Mouse (Mus musculus) heart, embryonic 15.5 days (tissue): ENCODE data around the gene Ppp4c. TPM values are rescaled to one million over a fixed set of nuclear protein-coding genes. Genes with fewer than 3 reads are reported as not detected.

Experiments used
- ATAC-seq: fragments of 200-750 bp; cut with Nextera tagmentation; replicated peaks from 2 replicates; pipeline ENCODE4 v1.8.0; 2017; ENCODE audit warnings: low read depth, moderate TSS enrichment; ENCODE audit not compliant: insufficient number of reproducible peaks, insufficient read depth, low FRiP score
- H3K27ac ChIP-seq: fragments of 300-500 bp; sonication (generic); 2 replicates; pipeline ENCODE4 v1.5.1; 2015; ENCODE audit warnings: mild to moderate bottlenecking, inconsistent platforms
- H3K27me3 ChIP-seq: fragments of 300-500 bp; sonication (generic); 2 replicates; pipeline ENCODE4 v1.6.1; 2015; ENCODE audit warnings: inconsistent platforms
- H3K36me3 ChIP-seq: fragments of 300-500 bp; sonication (generic); 2 replicates; pipeline ENCODE4 v1.6.1; 2015; ENCODE audit warnings: mild to moderate bottlenecking, inconsistent platforms
- H3K4me1 ChIP-seq: fragments of 300-500 bp; sonication (generic); replicated peaks from 2 replicates; pipeline ENCODE4 v1.6.1; 2015; ENCODE audit warnings: inconsistent platforms
- H3K4me2 ChIP-seq: fragments of 300-500 bp; sonication (generic); 2 replicates; pipeline ENCODE4 v1.6.1; 2015; ENCODE audit warnings: inconsistent platforms, mild to moderate bottlenecking, moderate library complexity
- H3K4me3 ChIP-seq: fragments of 300-500 bp; sonication (generic); 2 replicates; pipeline ENCODE4 v1.5.1; 2015; ENCODE audit warnings: mild to moderate bottlenecking, inconsistent platforms
- H3K9ac ChIP-seq: fragments of 300-500 bp; sonication (generic); 2 replicates; pipeline ENCODE4 v1.6.1; 2015; ENCODE audit warnings: mild to moderate bottlenecking, inconsistent platforms
- H3K9me3 ChIP-seq: fragments of 300-500 bp; sonication (generic); replicated peaks from 2 replicates; pipeline ENCODE4 v1.6.1; 2016; ENCODE audit warnings: inconsistent platforms
- WGBS: fragments of 180-500 bp; shearing (Covaris S2); methylation state at CpG from one replicate; pipeline ENCODE4 v1.1.7; 2015; ENCODE audit warnings: mixed read lengths; 5-methylcytosine and 5-hydroxymethylcytosine counted together
- polyA plus RNA-seq: library from polyadenylated mRNA; unstranded; fragments of >200 nt; fragmentation: Nextera tagmentation; extraction: Ambion mirVana; gene quantifications from 2 replicates; pipeline ENCODE4 v1.2.1, GENCODE M21; 2015

Gene Ppp4c
- polyA plus RNA-seq, 1 experiment from 2014 or later = 120 TPM

DNA sequence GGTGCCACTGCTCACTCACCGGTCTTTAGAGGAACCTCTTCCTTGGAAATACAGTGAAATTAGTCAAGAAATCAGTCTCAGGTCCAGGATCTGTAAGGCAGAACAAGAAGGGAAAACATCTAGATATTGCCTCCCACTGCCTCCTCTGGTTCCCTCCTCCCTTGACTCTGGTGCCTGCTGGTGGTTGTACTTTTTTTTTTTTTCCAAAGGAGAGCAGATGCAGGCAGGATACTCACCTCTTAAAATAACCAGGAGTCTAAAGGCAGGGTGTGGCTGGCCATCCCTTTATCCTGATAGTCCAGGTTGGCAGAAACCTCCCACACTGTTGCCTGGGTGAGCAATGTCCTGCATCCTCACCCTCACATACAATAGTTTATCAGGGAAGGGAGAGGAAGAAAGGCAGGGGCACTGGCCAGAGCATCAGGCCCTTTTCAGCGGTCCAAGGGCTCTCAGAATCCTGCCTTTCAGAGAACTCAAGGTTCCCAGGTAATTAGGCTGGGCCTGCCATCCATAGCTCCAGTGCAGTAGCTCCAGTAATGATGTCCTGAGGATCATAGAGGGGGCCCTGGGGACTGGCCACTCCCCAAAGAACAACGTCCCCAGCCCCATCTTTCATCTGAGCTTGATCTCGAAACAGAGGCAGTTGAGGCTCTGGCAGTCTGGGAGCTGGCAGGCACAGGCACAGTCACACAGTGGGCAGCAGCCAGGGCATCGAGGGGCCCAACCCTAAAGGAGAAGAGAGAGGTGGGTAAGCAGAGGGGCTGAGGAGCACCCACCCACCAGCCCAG, 8.2 kb upstream of the Ppp4c start:
- H3K4me1 ChIP-seq = peaks cover 39% of the 10 kb centered on the region
- H3K4me3 ChIP-seq = peak overlapping the region; percentile 88
- WGBS = 51% methylated on average over 5 of the region's 5 CpGs
- H3K27me3 ChIP-seq = no peaks in the 10 kb centered on the region
- no peak for ATAC-seq
- H3K27ac ChIP-seq = peak overlapping the region; percentile 100
- peak overlapping the region; percentile 83 for H3K4me2 ChIP-seq
- peaks cover 19% of the 10 kb centered on the region for H3K36me3 ChIP-seq
- peak overlapping the region; percentile 73 for H3K9ac ChIP-seq
- H3K9me3 ChIP-seq = no peaks in the 10 kb centered on the region

GRCm38 (mm10) chr7:126799468-126800268, 7.4 kb upstream of the Ppp4c start:
- Histone ChIP-seq H3K4me3 (peak overlapping the region; percentile 88), H3K27me3 (no peaks in the 10 kb centered on the region), H3K36me3 (peaks cover 25% of the 10 kb centered on the region), H3K27ac (peak overlapping the region; percentile 100), H3K9ac (peak overlapping the region; percentile 73), H3K4me1 (peaks cover 47% of the 10 kb centered on the region), H3K9me3 (no peaks in the 10 kb centered on the region), H3K4me2 (peak overlapping the region; percentile 83)
- peak; percentile 87 for ATAC-seq
- WGBS = 1% methylated on average over 38 of the region's 38 CpGs

- peak overlapping the region; percentile 88 for H3K4me3 ChIP-seq
- H3K36me3 ChIP-seq = peaks cover 27% of the 10 kb centered on the region
- peak overlapping the region; percentile 100 for H3K27ac ChIP-seq
- peaks cover 53% of the 10 kb centered on the region for H3K4me1 ChIP-seq
- H3K4me2 ChIP-seq = peak overlapping the region; percentile 83
- WGBS = under 1% methylated on average over 36 of the region's 36 CpGs
- H3K9ac ChIP-seq = peak overlapping the region; percentile 95
- no peaks in the 10 kb centered on the region for H3K9me3 ChIP-seq
- peak; percentile 95 for ATAC-seq
- H3K27me3 ChIP-seq = no peaks in the 10 kb centered on the region
These were observed 6.8 kb upstream of the Ppp4c start for GRCm38 (mm10) chr7:126799050-126799467.

DNA sequence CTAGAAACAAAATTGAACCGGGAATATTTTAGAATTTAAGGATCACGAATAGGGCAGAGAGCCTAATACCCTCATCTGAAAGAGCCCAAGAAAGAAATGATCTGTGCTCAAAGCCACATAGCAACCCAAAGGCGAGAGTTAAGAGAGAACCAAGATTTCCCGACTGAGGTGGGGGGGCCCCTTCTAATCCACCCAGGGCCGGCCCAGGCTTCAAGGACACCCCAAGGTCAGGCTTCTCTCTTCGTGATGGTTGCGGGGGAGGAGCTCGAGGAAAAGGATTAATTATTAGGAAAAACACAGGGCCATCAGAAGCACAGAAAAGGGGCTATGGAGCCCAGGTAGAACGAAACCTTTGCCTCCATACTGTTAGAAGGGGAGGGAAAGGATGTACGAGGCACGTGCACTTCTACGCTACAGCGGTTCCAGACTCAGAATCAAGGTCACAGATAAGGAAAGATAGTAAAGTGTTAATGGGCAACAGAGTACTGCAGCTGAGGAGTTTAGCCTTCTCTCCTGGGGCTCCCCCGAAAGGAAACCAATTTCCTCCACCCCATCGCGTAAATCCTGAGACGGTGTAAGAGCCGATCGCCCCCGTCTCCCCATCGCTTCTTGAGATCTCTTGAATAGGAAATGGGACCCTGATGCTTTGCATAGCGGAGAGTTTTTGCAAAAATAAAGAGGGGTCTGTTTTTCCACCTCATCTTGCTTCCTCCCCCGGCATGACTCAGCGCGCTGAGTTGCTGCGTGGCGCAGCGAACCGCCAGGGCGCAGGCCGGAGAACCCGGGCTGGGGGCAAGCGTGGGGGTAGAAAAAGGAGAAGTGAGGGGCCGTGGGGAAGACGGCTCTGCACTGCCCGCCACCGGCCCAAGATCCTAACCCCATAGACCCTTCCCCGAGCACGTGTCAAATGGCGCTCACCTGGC, 6.1 kb upstream of the Ppp4c start:
- no peaks in the 10 kb centered on the region for H3K27me3 ChIP-seq
- peak overlapping the region; percentile 83 for H3K4me2 ChIP-seq
- H3K4me3 ChIP-seq = peak overlapping the region; percentile 88
- H3K9ac ChIP-seq = peak overlapping the region; percentile 95
- H3K4me1 ChIP-seq = peaks cover 54% of the 10 kb centered on the region
- no peaks in the 10 kb centered on the region for H3K9me3 ChIP-seq
- WGBS = under 1% methylated on average over 40 of the region's 40 CpGs
- H3K36me3 ChIP-seq = peaks cover 27% of the 10 kb centered on the region
- H3K27ac ChIP-seq = peak overlapping the region; percentile 99
- no peak for ATAC-seq

GRCm38 (mm10) chr7:126797411-126798126, 5.3 kb upstream of the Ppp4c start, which contains the start of gene Fam57b:
Fam57b (plus strand) TSS chr7:126797668.
- Histone ChIP-seq H3K9me3 (no peaks in the 10 kb centered on the region), H3K4me2 (peak within 1 kb of the TSS; percentile 83), H3K9ac (peak within 1 kb of the TSS; percentile 95), H3K27ac (peak within 1 kb of the TSS; percentile 99), H3K4me1 (peaks cover 60% of the 10 kb centered on the region), H3K4me3 (peak within 1 kb of the TSS; percentile 88), H3K36me3 (peaks cover 27% of the 10 kb centered on the region), H3K27me3 (no peaks in the 10 kb centered on the region)
- ATAC-seq = no peak
- 7% methylated on average over 21 of the region's 21 CpGs for WGBS

- no peaks in the 10 kb centered on the region for H3K27me3 ChIP-seq
- H3K27ac ChIP-seq = 0 out of 2 replicates have a peak overlapping the region, but pooled peaks have one; percentile 2
- H3K9ac ChIP-seq = peak overlapping the region; percentile 95
- H3K4me3 ChIP-seq = peak overlapping the region; percentile 88
- H3K4me2 ChIP-seq = peak overlapping the region; percentile 83
- WGBS = 58% methylated on average over 8 of the region's 8 CpGs
- peaks cover 27% of the 10 kb centered on the region for H3K36me3 ChIP-seq
- ATAC-seq = no peak
- no peaks in the 10 kb centered on the region for H3K9me3 ChIP-seq
- H3K4me1 ChIP-seq = peaks cover 60% of the 10 kb centered on the region
These were observed 4.1 kb upstream of the Ppp4c start for GRCm38 (mm10) chr7:126796350-126796932.

DNA sequence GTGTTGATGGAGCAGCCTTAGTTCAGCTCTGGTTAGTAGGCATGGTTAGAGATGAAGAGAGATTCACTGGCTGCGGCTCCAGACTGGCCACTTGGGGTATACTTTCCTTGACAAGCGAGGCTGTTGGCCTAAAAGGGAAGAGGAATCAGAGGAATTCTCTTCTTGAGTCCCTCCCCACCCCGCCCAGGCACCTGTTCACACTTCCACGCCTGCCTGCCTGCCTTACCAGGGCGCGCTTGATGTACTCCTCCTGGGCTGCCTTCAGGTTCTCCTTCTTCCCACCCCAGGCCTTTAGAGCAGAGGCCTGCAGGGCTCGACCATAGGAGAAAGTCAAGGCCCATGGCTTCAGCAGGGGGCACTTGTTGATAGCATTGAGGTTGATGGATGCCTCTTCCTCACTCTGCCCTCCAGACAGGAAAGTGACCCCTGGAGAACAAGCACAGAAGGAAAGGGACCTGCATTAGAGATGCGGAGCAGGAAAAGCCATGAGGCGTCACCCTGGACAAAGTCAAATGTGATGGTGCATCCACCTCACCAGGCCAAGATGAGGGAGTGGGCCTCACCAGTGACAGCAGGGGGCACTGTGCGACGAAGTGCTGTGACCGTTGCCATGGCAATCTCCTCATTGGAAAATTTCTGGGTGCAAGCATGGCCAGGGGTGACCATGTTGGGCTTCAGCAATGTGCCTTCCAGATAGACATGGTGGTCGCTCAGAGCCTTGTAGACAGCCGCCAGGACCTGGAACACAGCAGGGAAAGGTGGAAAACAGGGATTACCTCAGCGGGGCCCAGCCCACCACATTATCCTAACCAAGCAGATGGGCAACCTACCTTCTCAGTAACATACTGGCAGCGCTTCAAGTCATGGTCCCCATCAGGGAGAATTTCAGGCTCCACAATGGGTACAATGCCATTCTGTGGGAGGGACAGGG, 3.4 kb upstream of the Ppp4c start:
- Histone ChIP-seq H3K9ac (peak overlapping the region; percentile 95; the same call in 1 of the 2 replicates), H3K27ac (0 out of 2 replicates have a peak overlapping the region, but pooled peaks have one; percentile 2), H3K27me3 (no peaks in the 10 kb centered on the region), H3K4me3 (peak overlapping the region; percentile 88), H3K4me2 (peak overlapping the region; percentile 83), H3K4me1 (peaks cover 62% of the 10 kb centered on the region), H3K9me3 (no peaks in the 10 kb centered on the region), H3K36me3 (peaks cover 27% of the 10 kb centered on the region)
- 74% methylated on average over 16 of the region's 16 CpGs for WGBS
- ATAC-seq = no peak

GRCm38 (mm10) chr7:126794271-126794605, 1.9 kb upstream of the Ppp4c start:
- H3K36me3 ChIP-seq = peaks cover 36% of the 10 kb centered on the region
- no peak overlapping the region for H3K4me3 ChIP-seq
- H3K9ac ChIP-seq = no peak overlapping the region
- H3K27me3 ChIP-seq = no peaks in the 10 kb centered on the region
- H3K4me1 ChIP-seq = peaks cover 55% of the 10 kb centered on the region
- H3K27ac ChIP-seq = 0 out of 2 replicates have a peak overlapping the region, but pooled peaks have one; percentile 10
- WGBS = 55% methylated on average over 4 of the region's 4 CpGs
- H3K4me2 ChIP-seq = no peak overlapping the region
- H3K9me3 ChIP-seq = no peaks in the 10 kb centered on the region
- no peak for ATAC-seq

GRCm38 (mm10) chr7:126793456-126794270, 1.4 kb upstream of the Ppp4c start:
- peaks cover 55% of the 10 kb centered on the region for H3K4me1 ChIP-seq
- peaks cover 42% of the 10 kb centered on the region for H3K36me3 ChIP-seq
- no peaks in the 10 kb centered on the region for H3K9me3 ChIP-seq
- no peak overlapping the region for H3K9ac ChIP-seq
- peak overlapping the region; percentile 97 for H3K27ac ChIP-seq
- no peak for ATAC-seq
- no peaks in the 10 kb centered on the region for H3K27me3 ChIP-seq
- H3K4me2 ChIP-seq = no peak overlapping the region
- no peak overlapping the region for H3K4me3 ChIP-seq
- 74% methylated on average over 4 of the region's 4 CpGs for WGBS
